Mouse (Mus musculus) limb, embryonic 10.5 days (tissue): ENCODE measurements at regions not wholly inside any gene's neighbourhood (a gene's known extent, or its start where the extent isn't known, plus 50 kb on each side); places are given as distances from the start of the nearest gene placed in this dataset.
"Not testable (repeated sequence)": the region's sequence is repeated elsewhere in the genome, so short reads cannot be mapped to it uniquely, and the experiment has no call there.

ENCODE experiments used
- DNase-seq: peaks from one replicate; pipeline ENCODE4 v3.0.0-alpha.2; 2017; ENCODE audit warnings: low spot score
- H3K27ac ChIP-seq: fragments of 300-500 bp; sonication (generic); 2 replicates; pipeline ENCODE4 v1.5.1; 2016; ENCODE audit warnings: mild to moderate bottlenecking
- H3K27me3 ChIP-seq: fragments of 300-500 bp; sonication (generic); 2 replicates; pipeline ENCODE4 v1.6.1; 2016; ENCODE audit warnings: low read depth, mild to moderate bottlenecking; ENCODE audit not compliant: poor library complexity, severe bottlenecking
- H3K36me3 ChIP-seq: fragments of 300-500 bp; sonication (generic); 2 replicates; pipeline ENCODE4 v1.6.1; 2016; ENCODE audit warnings: mild to moderate bottlenecking, moderate library complexity
- H3K4me1 ChIP-seq: fragments of 300-500 bp; sonication (generic); 2 replicates; pipeline ENCODE4 v1.6.1; 2016
- H3K4me3 ChIP-seq: fragments of 300-500 bp; sonication (generic); 2 replicates; pipeline ENCODE4 v1.5.1; 2016; ENCODE audit warnings: mild to moderate bottlenecking, moderate library complexity
- H3K9me3 ChIP-seq: fragments of 300-500 bp; sonication (generic); replicated peaks from 2 replicates; pipeline ENCODE4 v1.6.1; 2016; ENCODE audit warnings: mild to moderate bottlenecking
- WGBS: fragments of 180-500 bp; shearing (Covaris S2); methylation state at CpG from one replicate; pipeline ENCODE4 v1.1.7; 2016; 5-methylcytosine and 5-hydroxymethylcytosine counted together

DNA sequence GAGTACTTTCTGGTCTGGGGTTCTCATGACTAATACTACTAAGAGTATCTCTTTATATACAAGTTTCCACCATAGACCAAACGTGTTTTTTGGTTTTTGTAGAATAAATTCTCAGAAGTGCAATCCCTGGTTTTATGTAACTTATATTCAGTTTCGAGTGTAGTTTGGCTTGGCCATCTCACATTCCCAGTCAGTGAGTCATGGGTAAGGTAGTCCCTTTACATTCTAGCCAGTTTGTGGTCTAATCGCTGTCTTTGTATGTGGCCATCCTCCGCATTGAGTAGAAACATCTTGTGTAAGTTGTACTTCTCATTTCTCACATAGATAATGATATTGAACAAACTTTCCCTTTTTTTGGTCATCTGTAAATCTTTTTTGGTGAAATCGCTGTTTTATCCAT is 88.3 kb downstream of the Anxa5 start:
- Histone ChIP-seq H3K4me3 (no peak overlapping the region), H3K36me3 (no peaks in the 10 kb centered on the region), H3K27ac (no peak overlapping the region), H3K4me1 (no peaks in the 10 kb centered on the region), H3K9me3 (no peaks in the 10 kb centered on the region), H3K27me3 (no peaks in the 10 kb centered on the region)
- DNase-seq = no peak
- WGBS = 87% methylated on average over 5 of the region's 5 CpGs

DNA sequence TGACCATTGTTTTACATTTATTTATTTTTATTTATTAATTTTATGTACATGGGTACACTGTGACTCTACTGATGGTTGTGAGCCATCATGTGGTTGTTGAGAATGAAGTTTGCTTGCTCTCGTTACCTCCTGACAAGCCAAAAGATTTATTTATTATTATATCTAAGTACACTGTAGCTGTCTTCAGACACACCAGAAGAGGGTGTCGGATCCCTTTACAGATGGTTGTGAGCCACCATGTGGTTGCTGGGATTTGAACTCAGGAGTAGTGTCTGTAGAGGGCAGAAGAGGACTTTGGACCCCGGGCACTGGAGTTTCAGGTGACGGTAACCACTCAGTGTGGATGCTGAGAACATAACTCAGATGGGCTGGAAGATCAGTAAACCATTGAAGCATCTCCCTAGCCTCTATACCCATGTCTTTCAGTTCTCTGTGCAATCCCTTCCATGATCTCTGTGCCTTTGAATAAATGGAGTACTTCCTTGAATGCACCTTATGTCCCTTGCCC is 92.2 kb downstream of the Anxa5 start:
- no peaks in the 10 kb centered on the region for H3K27me3 ChIP-seq
- no peaks in the 10 kb centered on the region for H3K4me1 ChIP-seq
- no peak overlapping the region for H3K27ac ChIP-seq
- H3K4me3 ChIP-seq = no peak overlapping the region
- WGBS = 89% methylated on average over 4 of the region's 4 CpGs
- H3K36me3 ChIP-seq = no peaks in the 10 kb centered on the region
- no peaks in the 10 kb centered on the region for H3K9me3 ChIP-seq
- DNase-seq = no peak

DNA sequence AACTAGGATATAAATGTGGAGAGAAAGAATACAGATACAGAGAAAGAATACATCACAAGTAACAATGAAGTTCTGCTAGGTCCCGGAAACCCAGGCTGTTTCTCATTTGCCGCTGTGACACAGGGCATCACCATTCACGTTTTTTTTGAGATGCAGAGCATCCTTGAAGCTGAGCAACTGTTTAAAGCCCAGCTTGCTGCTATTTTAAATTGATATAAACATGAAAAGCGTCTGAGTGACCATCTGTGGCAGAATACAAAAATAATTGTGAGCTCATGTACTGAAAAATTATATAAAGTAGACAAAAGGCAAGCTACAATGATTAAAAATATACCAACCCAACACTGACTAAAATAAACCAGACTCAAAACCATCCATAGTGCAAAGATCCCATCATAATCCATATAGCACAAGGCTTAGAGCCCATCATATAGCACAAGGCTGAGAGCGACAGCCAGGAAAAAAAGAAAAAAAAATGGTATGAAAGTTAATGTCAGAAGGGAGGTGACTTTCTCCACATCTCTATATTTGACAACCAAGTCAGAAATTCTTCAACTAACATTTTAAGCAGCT is 94.0 kb downstream of the Anxa5 start:
- 87% methylated on average over 5 of the region's 5 CpGs for WGBS
- Histone ChIP-seq H3K4me1 (no peaks in the 10 kb centered on the region), H3K9me3 (no peaks in the 10 kb centered on the region), H3K36me3 (no peaks in the 10 kb centered on the region), H3K27me3 (no peaks in the 10 kb centered on the region), H3K27ac (no peak overlapping the region), H3K4me3 (no peak overlapping the region)
- no peak for DNase-seq

DNA sequence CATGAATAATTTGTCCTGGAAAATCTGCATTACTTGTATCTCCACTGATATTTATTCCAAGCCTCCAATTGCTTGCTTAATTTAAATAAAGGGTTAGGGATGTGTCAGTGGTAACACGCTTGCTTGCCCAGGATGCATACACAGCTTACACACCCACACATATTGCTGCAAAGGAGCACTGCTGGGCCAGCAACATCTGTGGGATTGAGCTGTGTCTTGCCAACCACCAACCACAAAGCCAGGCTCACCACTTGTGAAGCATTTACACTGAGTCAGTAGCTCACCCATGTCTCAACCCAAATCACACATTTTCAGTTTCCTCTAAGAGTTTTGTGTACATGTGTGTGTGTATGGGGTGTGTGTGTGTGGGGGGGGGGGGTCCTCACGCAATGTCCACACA is 100.0 kb downstream of the Anxa5 start:
- DNase-seq = no peak
- Histone ChIP-seq H3K4me3 (no peak overlapping the region), H3K4me1 (no peaks in the 10 kb centered on the region), H3K27me3 (no peaks in the 10 kb centered on the region), H3K27ac (no peak overlapping the region), H3K36me3 (no peaks in the 10 kb centered on the region), H3K9me3 (no peaks in the 10 kb centered on the region)
- 91% methylated on average over 2 of the region's 2 CpGs for WGBS

DNA sequence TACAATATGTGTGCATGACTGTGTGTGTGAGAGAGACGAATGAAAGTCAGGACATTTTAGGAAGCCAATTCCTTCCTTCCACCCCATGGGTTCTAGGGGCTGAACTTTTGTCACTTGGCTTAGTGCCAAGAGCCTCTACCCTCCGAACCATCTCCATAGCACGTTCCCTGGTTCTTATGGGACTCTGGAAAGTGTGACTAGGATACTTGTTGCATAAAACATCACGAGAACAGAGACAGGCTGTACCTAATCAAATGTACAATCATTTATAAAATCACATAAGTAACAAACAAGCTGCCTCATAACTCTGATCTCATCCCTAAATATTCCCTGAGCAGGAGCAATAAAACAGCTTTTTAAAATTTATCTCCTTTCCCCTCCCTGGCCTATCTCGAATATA is 100.8 kb downstream of the Anxa5 start:
- Histone ChIP-seq H3K9me3 (no peaks in the 10 kb centered on the region), H3K4me1 (no peaks in the 10 kb centered on the region), H3K36me3 (no peaks in the 10 kb centered on the region), H3K4me3 (no peak overlapping the region), H3K27me3 (no peaks in the 10 kb centered on the region), H3K27ac (no peak overlapping the region)
- WGBS = 86% methylated on average over 5 of the region's 5 CpGs
- no peak for DNase-seq

DNA sequence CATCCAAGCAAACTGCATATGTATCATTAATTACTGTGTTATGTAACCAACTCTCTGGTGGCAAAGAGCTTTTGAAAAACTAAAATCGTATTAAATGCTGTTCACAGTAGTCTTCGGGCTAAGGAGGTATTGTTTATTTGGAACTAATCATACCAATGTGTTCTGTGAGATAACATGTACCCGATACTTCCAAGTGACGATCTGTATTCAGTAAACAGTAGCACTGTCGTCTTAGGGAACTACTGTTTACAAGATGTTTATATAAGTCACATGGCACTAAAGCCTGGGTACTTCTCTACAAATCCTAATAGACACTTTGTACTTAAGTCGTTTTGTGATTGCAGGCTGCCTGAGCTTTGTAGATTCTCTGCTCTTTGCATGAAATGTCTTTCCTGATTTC is 114.8 kb downstream of the Anxa5 start:
- 81% methylated on average over 6 of the region's 6 CpGs for WGBS
- Histone ChIP-seq H3K27me3 (no peaks in the 10 kb centered on the region), H3K4me3 (no peak overlapping the region), H3K4me1 (no peaks in the 10 kb centered on the region), H3K9me3 (no peaks in the 10 kb centered on the region), H3K27ac (no peak overlapping the region), H3K36me3 (no peaks in the 10 kb centered on the region)
- DNase-seq = no peak

DNA sequence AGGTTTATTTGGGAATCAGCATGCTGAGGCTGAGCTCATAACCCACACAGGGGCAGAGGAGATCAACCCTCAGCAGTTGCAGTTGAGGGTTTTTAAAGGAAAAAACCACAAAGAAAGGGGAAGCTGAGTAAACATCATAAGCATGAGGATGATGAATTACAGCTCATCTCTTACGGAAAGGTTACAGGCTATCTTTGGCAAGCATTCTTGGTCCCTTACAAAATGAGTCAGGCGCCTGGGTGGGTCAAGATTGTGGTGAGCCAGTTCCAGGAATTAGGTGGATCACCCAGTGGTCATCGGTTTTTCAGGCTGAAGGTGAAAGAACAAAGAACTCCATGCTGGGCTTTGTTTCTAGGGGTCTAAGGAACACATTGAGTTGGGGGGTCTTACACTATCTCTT is 121.5 kb downstream of the Anxa5 start:
- not testable (repeated sequence) for H3K27ac ChIP-seq, H3K27me3 ChIP-seq, H3K4me1 ChIP-seq, H3K4me3 ChIP-seq, H3K36me3 ChIP-seq, DNase-seq, H3K9me3 ChIP-seq
- 90% methylated on average over 3 of the region's 3 CpGs for WGBS

DNA sequence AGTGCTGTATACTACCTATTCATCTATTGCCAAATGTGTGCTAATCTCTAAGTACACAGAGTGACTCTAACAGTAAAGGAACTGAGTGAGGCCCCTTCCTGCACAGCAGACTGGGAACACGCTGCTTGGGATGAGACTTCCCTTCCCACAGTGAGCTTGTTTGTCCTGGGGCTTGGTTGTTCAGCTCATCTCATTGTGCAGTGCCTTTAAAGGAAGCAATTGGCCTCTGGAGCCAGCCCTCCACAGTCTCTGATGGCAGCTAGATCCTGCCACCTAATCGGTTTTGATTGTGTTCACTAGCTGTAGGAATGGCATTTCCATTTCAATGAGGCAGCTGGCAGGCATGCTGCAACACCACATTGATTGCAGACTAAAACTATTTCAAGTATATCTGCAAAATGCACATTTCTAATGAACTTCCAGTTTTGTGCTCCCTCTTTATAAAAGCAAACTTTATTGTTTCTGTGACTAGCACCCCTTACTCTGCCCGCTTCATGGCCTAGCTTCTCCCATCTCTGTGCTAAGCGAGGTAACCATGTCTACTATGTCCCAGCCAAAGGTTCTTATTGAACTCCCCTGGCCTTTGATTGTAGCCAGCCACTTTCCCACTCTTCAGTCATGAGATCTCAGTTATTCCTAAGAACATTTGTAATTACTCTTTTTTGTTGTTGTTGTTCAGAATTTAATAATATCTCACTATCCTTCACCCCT is 123.5 kb downstream of the Anxa5 start:
- no peak overlapping the region for H3K27ac ChIP-seq
- WGBS = 60% methylated on average over 4 of the region's 4 CpGs

DNA sequence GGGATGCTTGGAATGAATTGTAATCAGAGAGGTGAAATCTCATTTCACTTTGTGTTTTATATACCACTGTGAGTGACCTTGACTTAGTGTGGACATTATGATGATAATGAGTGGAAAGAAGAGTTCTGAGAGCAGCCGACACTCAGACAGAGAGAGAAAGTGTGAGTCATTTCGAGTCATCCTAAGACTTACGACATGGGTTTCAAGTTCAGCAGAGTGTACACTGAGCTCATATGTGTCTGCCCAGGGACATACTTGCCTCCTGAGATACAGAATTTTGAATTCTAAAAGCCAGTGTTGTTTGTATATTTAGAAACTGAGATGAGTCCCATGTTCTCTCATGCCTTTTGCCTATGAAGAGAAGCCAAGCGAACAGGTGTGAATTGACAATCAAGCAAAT is 126.6 kb downstream of the Anxa5 start:
- Histone ChIP-seq H3K4me1 (no peaks in the 10 kb centered on the region), H3K27me3 (no peaks in the 10 kb centered on the region), H3K27ac (no peak overlapping the region), H3K4me3 (no peak overlapping the region), H3K36me3 (no peaks in the 10 kb centered on the region), H3K9me3 (no peaks in the 10 kb centered on the region)
- WGBS = 94% methylated on average over 4 of the region's 4 CpGs
- DNase-seq = no peak

More for the DNA sequence above, 123.5 kb downstream of the Anxa5 start:
- no peaks in the 10 kb centered on the region for H3K9me3 ChIP-seq
- DNase-seq = no peak
- no peaks in the 10 kb centered on the region for H3K36me3 ChIP-seq
- no peaks in the 10 kb centered on the region for H3K27me3 ChIP-seq
- H3K4me1 ChIP-seq = no peaks in the 10 kb centered on the region
- no peak overlapping the region for H3K4me3 ChIP-seq

DNA sequence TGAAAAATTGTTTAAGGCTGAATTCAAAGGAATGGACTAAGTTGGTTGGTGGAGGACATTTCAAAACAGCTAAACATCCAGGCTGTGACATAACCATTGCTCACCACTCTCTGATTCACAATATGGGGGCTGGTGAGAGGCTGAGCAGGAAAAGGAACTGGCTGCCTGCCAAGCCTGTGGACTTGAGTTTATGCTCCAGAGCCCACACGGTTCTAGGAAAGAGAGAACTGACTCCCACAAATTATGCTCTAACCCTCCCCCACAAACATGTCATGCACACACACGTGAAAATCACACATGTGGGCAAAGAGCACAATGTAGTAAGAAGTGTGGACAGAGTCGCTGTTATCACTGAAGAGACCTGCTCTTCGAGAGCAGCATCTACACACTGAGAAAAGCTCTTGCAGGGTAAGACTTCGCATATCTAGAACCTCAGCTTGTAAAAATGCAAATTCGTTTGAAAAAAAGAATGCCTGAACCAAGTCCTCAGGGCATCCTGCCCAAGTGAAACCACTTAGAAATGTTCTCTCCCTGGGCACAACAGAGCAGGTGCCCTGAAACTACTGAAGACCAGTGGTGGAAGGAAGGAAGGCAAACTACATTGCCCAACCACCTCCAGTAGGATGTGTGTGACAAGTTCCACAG is 118.9 kb upstream of the Qrfpr start:
- Histone ChIP-seq H3K36me3 (no peaks in the 10 kb centered on the region), H3K4me1 (no peaks in the 10 kb centered on the region), H3K9me3 (no peaks in the 10 kb centered on the region), H3K27me3 (no peaks in the 10 kb centered on the region), H3K27ac (no peak overlapping the region), H3K4me3 (no peak overlapping the region)
- DNase-seq = no peak
- 80% methylated on average over 6 of the region's 6 CpGs for WGBS

DNA sequence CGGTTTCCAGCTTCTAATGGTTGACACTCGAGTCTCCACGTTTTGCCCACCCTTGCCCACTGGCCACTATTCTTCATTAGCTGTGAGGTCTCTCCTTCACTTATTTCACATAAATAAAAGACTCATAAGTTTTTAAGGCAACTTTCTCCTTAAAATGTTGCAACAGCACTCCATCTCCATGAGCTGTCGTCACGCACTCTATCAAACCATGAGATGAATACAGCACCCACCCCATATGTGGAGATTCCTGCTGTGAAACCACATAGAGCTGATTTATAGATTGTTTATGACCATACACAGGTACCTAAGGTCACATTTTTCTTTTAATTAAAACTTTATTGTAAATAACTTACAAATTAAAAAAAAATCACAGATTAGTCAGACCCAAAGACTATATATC is 117.5 kb upstream of the Qrfpr start:
- no peaks in the 10 kb centered on the region for H3K4me1 ChIP-seq
- H3K27me3 ChIP-seq = no peaks in the 10 kb centered on the region
- no peak for DNase-seq
- no peak overlapping the region for H3K27ac ChIP-seq
- WGBS = 87% methylated on average over 5 of the region's 5 CpGs
- H3K4me3 ChIP-seq = no peak overlapping the region
- H3K36me3 ChIP-seq = no peaks in the 10 kb centered on the region
- no peaks in the 10 kb centered on the region for H3K9me3 ChIP-seq

DNA sequence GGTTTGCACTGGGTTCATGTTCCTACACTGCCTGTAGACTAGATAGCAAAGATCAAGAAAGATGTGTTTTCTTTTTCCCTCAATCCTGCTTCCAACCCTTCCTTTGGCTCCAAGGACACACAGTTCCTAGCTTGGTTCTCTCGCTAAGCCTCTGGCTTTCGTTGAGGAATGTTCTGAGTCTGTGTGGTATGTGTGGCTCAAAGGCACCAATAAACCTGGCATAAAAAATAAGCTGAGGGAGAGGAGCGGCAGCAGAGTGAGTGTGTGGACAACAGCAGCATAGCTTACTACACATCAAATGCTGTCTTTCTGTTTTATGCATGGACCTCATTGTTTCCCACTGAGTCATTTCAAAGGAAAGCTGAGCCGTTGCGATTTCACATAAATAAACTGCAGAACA is 112.2 kb upstream of the Qrfpr start:
- Histone ChIP-seq H3K27ac (no peak overlapping the region), H3K9me3 (no peaks in the 10 kb centered on the region), H3K4me3 (no peak overlapping the region), H3K27me3 (no peaks in the 10 kb centered on the region), H3K36me3 (no peaks in the 10 kb centered on the region), H3K4me1 (no peaks in the 10 kb centered on the region)
- no peak for DNase-seq
- 82% methylated on average over 5 of the region's 5 CpGs for WGBS

DNA sequence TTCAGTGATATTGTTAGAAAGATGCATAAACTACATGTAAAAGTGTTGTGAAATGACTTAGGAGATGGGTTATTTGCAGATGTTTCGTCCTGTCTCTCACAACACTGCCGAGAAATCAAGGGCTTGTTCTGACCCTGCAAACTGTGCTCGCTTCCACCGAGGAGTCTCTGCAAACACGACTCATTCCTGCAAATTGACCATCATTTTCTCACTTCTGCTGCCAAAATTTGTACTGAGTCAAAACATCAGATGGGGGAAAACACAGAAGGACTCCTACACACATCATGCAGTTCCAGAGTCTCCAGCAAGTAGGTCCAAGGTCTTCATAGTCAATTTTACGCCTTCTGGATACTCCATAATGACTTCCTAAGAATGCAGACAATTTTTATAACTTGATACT is 109.9 kb upstream of the Qrfpr start:
- DNase-seq = no peak
- no peaks in the 10 kb centered on the region for H3K36me3 ChIP-seq
- H3K27ac ChIP-seq = no peak overlapping the region
- H3K27me3 ChIP-seq = no peaks in the 10 kb centered on the region
- WGBS = 94% methylated on average over 6 of the region's 6 CpGs
- H3K4me3 ChIP-seq = no peak overlapping the region
- H3K9me3 ChIP-seq = no peaks in the 10 kb centered on the region
- H3K4me1 ChIP-seq = no peaks in the 10 kb centered on the region
